Mouse (Mus musculus): ENCODE results near the gene Cldn11. TPM values are rescaled to one million over a fixed set of nuclear protein-coding genes. Genes with fewer than 3 reads are reported as not detected.

Gene Cldn11
- total and polyA plus RNA-seq, 3 experiments = not detected

DNA sequence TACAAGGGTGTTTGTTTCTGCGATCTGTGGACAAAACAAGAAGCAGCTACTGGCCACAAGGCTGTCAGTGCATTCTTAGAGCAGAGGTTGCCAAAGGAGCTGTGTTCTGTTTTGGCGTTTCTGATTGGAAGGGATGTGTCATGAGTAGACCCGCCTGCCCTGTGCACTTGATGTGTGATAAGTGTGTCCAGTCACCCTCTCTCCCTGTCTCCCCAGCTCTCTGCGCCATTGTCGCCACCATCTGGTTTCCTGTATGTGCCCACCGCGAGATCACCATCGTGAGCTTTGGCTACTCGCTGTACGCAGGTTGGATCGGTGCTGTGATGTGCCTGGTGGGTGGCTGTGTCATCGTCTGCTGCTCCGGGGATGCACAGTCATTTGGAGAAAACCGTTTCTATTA is 13.1 kb downstream of the Cldn11 start:
- H3K27me3 ChIP-seq (ENCODE audit: insufficient read depth, low read length) = no peaks in the 10 kb centered on the region; the same call in 1 of the 2 replicates
- H3K4me1 ChIP-seq (ENCODE audit: insufficient read depth, low read depth, low read length) = no peaks in the 10 kb centered on the region
- no peak for DNase-seq (ENCODE audit: low spot score)
- H3K9me3 ChIP-seq (replicated peaks) = no peaks in the 10 kb centered on the region
- H3K4me3 ChIP-seq (ENCODE audit: low read depth, low read length) = no peak overlapping the region
- TF ChIP-seq GATA2 (IDR thresholded peaks at IDR 0.05; ENCODE audit: borderline replicate concordance, low read depth, low read length) (no peak), GATA1 (IDR thresholded peaks at IDR 0.05; ENCODE audit: borderline replicate concordance, low read length) (no peak), TAL1 (conservative IDR thresholded peaks at IDR 0.05; ENCODE audit: low read depth, low read length) (no peak), POLR2AphosphoS5 (IDR thresholded peaks at IDR 0.05; ENCODE audit: insufficient replicate concordance, low read depth, low read length) (no peak), CTCF (IDR thresholded peaks at IDR 0.05; ENCODE audit: low read depth, low read length) (no peak)
- no peak for ATAC-seq (ENCODE audit: extremely low read depth, insufficient number of reproducible peaks, low FRiP score, poor library complexity, severe bottlenecking)
- no peaks in the 10 kb centered on the region for H3K36me3 ChIP-seq (replicated peaks)

DNA sequence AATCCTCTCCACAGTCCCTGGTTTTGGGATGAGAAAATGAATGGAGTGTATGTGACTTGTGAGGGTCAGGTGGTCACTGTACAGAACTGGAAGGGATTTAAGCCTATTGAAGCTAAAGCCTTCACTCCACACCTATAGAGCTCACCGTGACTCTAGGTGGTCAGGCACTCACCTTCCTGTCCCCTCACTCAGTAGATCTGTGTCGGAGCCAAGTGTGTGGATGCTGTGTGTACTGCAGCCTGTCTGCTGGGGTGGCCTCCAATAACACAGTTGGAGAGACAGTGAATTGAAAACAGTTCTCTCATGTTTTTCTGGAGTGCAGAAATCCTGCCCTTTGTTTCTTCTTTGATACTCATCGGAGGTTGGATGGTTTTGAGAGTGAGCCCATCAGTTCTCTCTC is 16.1 kb downstream of the Cldn11 start:
- Histone ChIP-seq H3K4me3 (ENCODE audit: low read depth, low read length) (no peak overlapping the region), H3K27me3 (ENCODE audit: insufficient read depth, low read length) (no peaks in the 10 kb centered on the region; the same call in 1 of the 2 replicates), H3K4me1 (ENCODE audit: insufficient read depth, low read depth, low read length) (no peaks in the 10 kb centered on the region), H3K9me3 (replicated peaks) (no peaks in the 10 kb centered on the region), H3K36me3 (replicated peaks) (no peaks in the 10 kb centered on the region)
- DNase-seq (ENCODE audit: low spot score) (no peak), ATAC-seq (ENCODE audit: extremely low read depth, insufficient number of reproducible peaks, low FRiP score, poor library complexity, severe bottlenecking) (no peak)
- TF ChIP-seq POLR2AphosphoS5 (IDR thresholded peaks at IDR 0.05; ENCODE audit: insufficient replicate concordance, low read depth, low read length) (no peak), TAL1 (conservative IDR thresholded peaks at IDR 0.05; ENCODE audit: low read depth, low read length) (no peak), GATA1 (IDR thresholded peaks at IDR 0.05; ENCODE audit: borderline replicate concordance, low read length) (no peak)

GRCm38 (mm10) chr3:31166365-31166871 is 16.7 kb downstream of the Cldn11 start:
- H3K27me3 ChIP-seq (ENCODE audit: insufficient read depth, low read length) = no peaks in the 10 kb centered on the region; the same call in 1 of the 2 replicates
- ATAC-seq (ENCODE audit: extremely low read depth, insufficient number of reproducible peaks, low FRiP score, poor library complexity, severe bottlenecking) (no peak), DNase-seq (ENCODE audit: low spot score) (no peak)
- TF ChIP-seq GATA1 (IDR thresholded peaks at IDR 0.05; ENCODE audit: borderline replicate concordance, low read length) (no peak), CTCF (IDR thresholded peaks at IDR 0.05; ENCODE audit: low read depth, low read length) (no peak), GATA2 (IDR thresholded peaks at IDR 0.05; ENCODE audit: borderline replicate concordance, low read depth, low read length) (no peak), TAL1 (conservative IDR thresholded peaks at IDR 0.05; ENCODE audit: low read depth, low read length) (no peak), POLR2AphosphoS5 (IDR thresholded peaks at IDR 0.05; ENCODE audit: insufficient replicate concordance, low read depth, low read length) (no peak)
- H3K36me3 ChIP-seq (replicated peaks) = no peaks in the 10 kb centered on the region
- H3K9me3 ChIP-seq (replicated peaks) = no peaks in the 10 kb centered on the region
- H3K4me3 ChIP-seq (ENCODE audit: low read depth, low read length) = no peak overlapping the region
- no peaks in the 10 kb centered on the region for H3K4me1 ChIP-seq (ENCODE audit: insufficient read depth, low read depth, low read length)

- Histone ChIP-seq H3K4me1 (ENCODE audit: insufficient read depth, low read depth, low read length) (no peaks in the 10 kb centered on the region), H3K36me3 (replicated peaks) (no peaks in the 10 kb centered on the region), H3K27me3 (ENCODE audit: insufficient read depth, low read length) (no peaks in the 10 kb centered on the region), H3K4me3 (ENCODE audit: low read depth, low read length) (no peak overlapping the region), H3K9me3 (replicated peaks) (no peaks in the 10 kb centered on the region)
- DNase-seq (ENCODE audit: low spot score) = no peak
- ATAC-seq (ENCODE audit: extremely low read depth, insufficient number of reproducible peaks, low FRiP score, poor library complexity, severe bottlenecking) = no peak
- TF ChIP-seq TAL1 (conservative IDR thresholded peaks at IDR 0.05; ENCODE audit: low read depth, low read length) (no peak), POLR2AphosphoS5 (IDR thresholded peaks at IDR 0.05; ENCODE audit: insufficient replicate concordance, low read depth, low read length) (no peak), GATA1 (IDR thresholded peaks at IDR 0.05; ENCODE audit: borderline replicate concordance, low read length) (no peak), GATA2 (IDR thresholded peaks at IDR 0.05; ENCODE audit: borderline replicate concordance, low read depth, low read length) (no peak), CTCF (IDR thresholded peaks at IDR 0.05; ENCODE audit: low read depth, low read length) (no peak)
Observed at GRCm38 (mm10) chr3:31190342-31190741, 40.6 kb downstream of the Cldn11 start.

- H3K4me3 ChIP-seq (ENCODE audit: low read depth, low read length) = no peak overlapping the region
- DNase-seq (ENCODE audit: low spot score) = no peak
- ATAC-seq (ENCODE audit: extremely low read depth, insufficient number of reproducible peaks, low FRiP score, poor library complexity, severe bottlenecking) = no peak
- H3K27me3 ChIP-seq (ENCODE audit: insufficient read depth, low read length) = no peaks in the 10 kb centered on the region
- TF ChIP-seq TAL1 (conservative IDR thresholded peaks at IDR 0.05; ENCODE audit: low read depth, low read length) (no peak), POLR2AphosphoS5 (IDR thresholded peaks at IDR 0.05; ENCODE audit: insufficient replicate concordance, low read depth, low read length) (no peak), GATA2 (IDR thresholded peaks at IDR 0.05; ENCODE audit: borderline replicate concordance, low read depth, low read length) (no peak), CTCF (IDR thresholded peaks at IDR 0.05; ENCODE audit: low read depth, low read length) (no peak), GATA1 (IDR thresholded peaks at IDR 0.05; ENCODE audit: borderline replicate concordance, low read length) (no peak)
- H3K4me1 ChIP-seq (ENCODE audit: insufficient read depth, low read depth, low read length) = no peaks in the 10 kb centered on the region
- H3K9me3 ChIP-seq (replicated peaks) = no peaks in the 10 kb centered on the region
- H3K36me3 ChIP-seq (replicated peaks) = no peaks in the 10 kb centered on the region
Observed at GRCm38 (mm10) chr3:31191402-31191801, 41.7 kb downstream of the Cldn11 start.

DNA sequence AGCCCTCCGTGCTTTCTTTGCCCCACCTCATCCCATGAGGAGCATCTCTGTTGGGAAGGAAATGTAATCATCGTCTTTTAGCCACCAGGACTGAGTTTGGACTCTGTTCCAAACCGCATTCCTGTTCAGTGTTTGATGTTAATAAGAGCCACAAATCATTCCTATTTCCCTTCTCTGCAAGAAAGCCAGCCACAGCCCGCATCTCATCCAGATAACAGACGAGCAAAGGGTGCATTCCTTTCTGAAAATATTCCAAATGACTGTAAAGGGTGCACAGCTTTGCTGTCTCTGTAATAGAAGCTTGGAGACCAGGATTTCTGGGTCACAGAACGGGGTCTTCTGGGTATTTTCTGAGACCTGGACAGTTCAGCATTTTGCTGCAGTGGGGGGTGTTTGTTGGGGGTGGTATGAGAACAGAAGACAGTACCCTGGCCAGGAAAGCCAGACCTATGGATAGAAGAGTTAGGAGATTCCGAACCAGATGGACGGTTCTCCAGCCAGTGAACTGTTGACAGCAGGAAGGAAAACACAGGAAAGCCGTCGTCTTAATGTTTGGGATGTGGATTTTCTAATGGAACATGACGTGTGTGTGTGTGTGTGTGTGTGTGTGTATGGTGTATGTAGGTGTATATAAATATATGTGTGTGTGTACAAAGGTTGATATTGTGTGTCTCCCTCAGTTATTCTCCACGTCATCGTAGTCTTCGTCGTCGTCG is 49.6 kb downstream of the Cldn11 start:
- Histone ChIP-seq H3K9me3 (replicated peaks) (no peaks in the 10 kb centered on the region), H3K36me3 (replicated peaks) (no peaks in the 10 kb centered on the region), H3K27me3 (ENCODE audit: insufficient read depth, low read length) (no peaks in the 10 kb centered on the region), H3K4me1 (ENCODE audit: insufficient read depth, low read depth, low read length) (no peaks in the 10 kb centered on the region), H3K4me3 (ENCODE audit: low read depth, low read length) (no peak overlapping the region)
- TF ChIP-seq GATA2 (IDR thresholded peaks at IDR 0.05; ENCODE audit: borderline replicate concordance, low read depth, low read length) (no peak), TAL1 (conservative IDR thresholded peaks at IDR 0.05; ENCODE audit: low read depth, low read length) (no peak), POLR2AphosphoS5 (IDR thresholded peaks at IDR 0.05; ENCODE audit: insufficient replicate concordance, low read depth, low read length) (no peak), CTCF (IDR thresholded peaks at IDR 0.05; ENCODE audit: low read depth, low read length) (no peak), GATA1 (IDR thresholded peaks at IDR 0.05; ENCODE audit: borderline replicate concordance, low read length) (no peak)
- ATAC-seq (ENCODE audit: extremely low read depth, insufficient number of reproducible peaks, low FRiP score, poor library complexity, severe bottlenecking) = no peak
- no peak for DNase-seq (ENCODE audit: low spot score)
